Mouse (Mus musculus) small intestine, adult 2 months (tissue): ENCODE data around the gene Elp4. TPM values are rescaled to one million over a fixed set of nuclear protein-coding genes. Genes with fewer than 3 reads are reported as not detected.

Source experiments
- H3K27ac ChIP-seq: fragments of 200-500 bp; 2 replicates; pipeline ENCODE4 v1.5.1; 2012; ENCODE audit warnings: low read depth, low read length, control low read depth, inconsistent platforms; ENCODE audit not compliant: insufficient read depth
- H3K27me3 ChIP-seq: fragments of 200-500 bp; 2 replicates; pipeline ENCODE4 v1.6.1; 2012; ENCODE audit warnings: mild to moderate bottlenecking, moderate library complexity, low read length, inconsistent platforms; ENCODE audit not compliant: control insufficient read depth, insufficient read depth
- H3K36me3 ChIP-seq: fragments of 200-500 bp; 2 replicates; pipeline ENCODE4 v1.6.1; 2012; ENCODE audit warnings: mild to moderate bottlenecking, low read length, control low read depth, inconsistent platforms; ENCODE audit not compliant: control insufficient read depth, insufficient read depth
- H3K4me1 ChIP-seq: fragments of 200-500 bp; 2 replicates; pipeline ENCODE4 v1.6.1; 2012; ENCODE audit warnings: low read length, inconsistent platforms, mixed read lengths; ENCODE audit not compliant: control insufficient read depth, insufficient read depth, insufficient read length
- H3K4me3 ChIP-seq: fragments of 200-500 bp; 2 replicates; pipeline ENCODE4 v1.5.1; 2012; ENCODE audit warnings: low read depth, mild to moderate bottlenecking, control low read depth, inconsistent platforms, low read length, moderate library complexity
- CTCF ChIP-seq: fragments of 200-500 bp; IDR thresholded peaks from 2 replicates; pipeline ENCODE4 v1.5.1; 2012; ENCODE audit warnings: low read depth, mild to moderate bottlenecking, control low read depth, inconsistent platforms, low read length, moderate library complexity, mixed read lengths; ENCODE audit not compliant: insufficient replicate concordance, insufficient read length; ENCODE audit errors: extremely low read depth
- POLR2A ChIP-seq: fragments of 200-500 bp; IDR thresholded peaks from 2 replicates; pipeline ENCODE4 v1.6.1; 2012; ENCODE audit warnings: low read depth, mild to moderate bottlenecking, control low read depth, inconsistent platforms, low read length, moderate library complexity
- WGBS: fragments of 180-500 bp; shearing (Covaris S2); methylation state at CpG from one replicate; pipeline ENCODE4 v1.1.7; 2018; 5-methylcytosine and 5-hydroxymethylcytosine counted together
- polyA plus RNA-seq: library from polyadenylated mRNA; depleted of rRNA; stranded (reverse); fragments of >200 nt; gene quantifications from 2 replicates; pipeline ENCODE4 v1.2.3, GENCODE M21; 2012

The Elp4 gene
- polyA plus RNA-seq, 1 experiment: 1.7 TPM

GRCm38 (mm10) chr2:105669881-105670730 lies 234.3 kb downstream of the Elp4 start:
- Histone ChIP-seq H3K27ac (no peak overlapping the region), H3K4me3 (peak overlapping the region; percentile 19), H3K36me3 (no peaks in the 10 kb centered on the region), H3K27me3 (peaks cover 94% of the 10 kb centered on the region), H3K4me1 (peaks cover 31% of the 10 kb centered on the region)
- TF ChIP-seq POLR2A (no peak), CTCF (no peak)
- 2% methylated on average over 29 of the region's 29 CpGs for WGBS

- Histone ChIP-seq H3K27me3 (peaks cover 93% of the 10 kb centered on the region), H3K36me3 (no peaks in the 10 kb centered on the region), H3K27ac (no peak overlapping the region), H3K4me1 (peaks cover 25% of the 10 kb centered on the region), H3K4me3 (peak overlapping the region; percentile 19)
- no peak for TF ChIP-seq CTCF
- no peak for TF ChIP-seq POLR2A
- WGBS: 2% methylated on average over 35 of the region's 35 CpGs
Measured at GRCm38 (mm10) chr2:105669371-105669861, 234.9 kb downstream of the Elp4 start.

GRCm38 (mm10) chr2:105668271-105669270 lies 235.8 kb downstream of the Elp4 start, which contains the start of gene Pax6:
TSS of gene Pax6 (plus strand) at chr2:105668900.
- H3K4me1 ChIP-seq: peaks cover 23% of the 10 kb centered on the region
- peak within 1 kb of the TSS; percentile 19 for H3K4me3 ChIP-seq
- no peaks in the 10 kb centered on the region for H3K36me3 ChIP-seq
- TF ChIP-seq POLR2A: no peak
- TF ChIP-seq CTCF: no peak
- 3% methylated on average over 44 of the region's 44 CpGs for WGBS
- H3K27me3 ChIP-seq: peaks cover 93% of the 10 kb centered on the region
- no peak within 1 kb of the TSS for H3K27ac ChIP-seq

- no peak overlapping the region for H3K27ac ChIP-seq
- WGBS: 0% methylated on average over 11 of the region's 11 CpGs
- TF ChIP-seq POLR2A: no peak
- 0 out of 2 replicates have a peak, but pooled peaks have one; percentile 13 for TF ChIP-seq CTCF
- H3K4me3 ChIP-seq: no peak overlapping the region
- no peaks in the 10 kb centered on the region for H3K36me3 ChIP-seq
- peaks cover 22% of the 10 kb centered on the region for H3K4me1 ChIP-seq
- peaks cover 90% of the 10 kb centered on the region for H3K27me3 ChIP-seq
Measured at GRCm38 (mm10) chr2:105667626-105667950, 236.8 kb downstream of the Elp4 start.

GRCm38 (mm10) chr2:105666763-105667625 lies 237.4 kb downstream of the Elp4 start:
- no peak overlapping the region for H3K27ac ChIP-seq
- 3% methylated on average over 41 of the region's 41 CpGs for WGBS
- no peak overlapping the region for H3K4me3 ChIP-seq
- no peak for TF ChIP-seq CTCF
- TF ChIP-seq POLR2A: no peak
- H3K36me3 ChIP-seq: no peaks in the 10 kb centered on the region
- peaks cover 88% of the 10 kb centered on the region for H3K27me3 ChIP-seq
- H3K4me1 ChIP-seq: peaks cover 22% of the 10 kb centered on the region

- no peaks in the 10 kb centered on the region for H3K36me3 ChIP-seq
- TF ChIP-seq CTCF: no peak
- TF ChIP-seq POLR2A: no peak
- H3K4me3 ChIP-seq: no peak overlapping the region
- H3K27me3 ChIP-seq: peaks cover 88% of the 10 kb centered on the region
- no peak overlapping the region for H3K27ac ChIP-seq
- peaks cover 22% of the 10 kb centered on the region for H3K4me1 ChIP-seq
- WGBS: 4% methylated on average over 6 of the region's 6 CpGs
Measured at GRCm38 (mm10) chr2:105666331-105666730, 238.0 kb downstream of the Elp4 start.
